Mouse (Mus musculus) E14TG2a.4 (cell line): ENCODE data around the gene Bmpr1b.

ENCODE experiments used
- H3K27me3 ChIP-seq: 2 replicates; pipeline ENCODE4 v1.6.1; 2014; ENCODE audit warnings: low read length, control low read depth; ENCODE audit not compliant: insufficient read depth
- H3K36me3 ChIP-seq: 2 replicates; pipeline ENCODE4 v1.6.1; 2014; ENCODE audit warnings: low read length, control low read depth; ENCODE audit not compliant: insufficient read depth
- H3K4me1 ChIP-seq: replicated peaks from 2 replicates; pipeline ENCODE4 v1.6.1; 2014; ENCODE audit warnings: low read depth, low read length, control low read depth
- H3K4me3 ChIP-seq: replicated peaks from 2 replicates; pipeline ENCODE4 v1.5.1; 2014; ENCODE audit warnings: mild to moderate bottlenecking, low read length
- H3K9me3 ChIP-seq: 2 replicates; pipeline ENCODE4 v1.6.1; 2014; ENCODE audit warnings: low read length, control low read depth
- CTCF ChIP-seq: conservative IDR thresholded peaks from 2 replicates; pipeline ENCODE4 v1.5.1; 2014; ENCODE audit warnings: low read length
- NANOG ChIP-seq: IDR thresholded peaks from 2 replicates; pipeline ENCODE4 v1.6.1; 2014; ENCODE audit warnings: borderline replicate concordance, low read length, mixed read lengths
- POU5F1 ChIP-seq: IDR thresholded peaks from 2 replicates; pipeline ENCODE4 v1.6.1; 2014; ENCODE audit warnings: low read length, borderline replicate concordance

The Bmpr1b gene

GRCm38 (mm10) chr3:142040345-142040744 lies 128.9 kb downstream of the Bmpr1b start:
- Histone ChIP-seq H3K27me3 (no peaks in the 10 kb centered on the region), H3K4me3 (no peak overlapping the region), H3K36me3 (no peaks in the 10 kb centered on the region), H3K9me3 (peaks cover 8% of the 10 kb centered on the region; the same call in 1 of the 2 replicates), H3K4me1 (no peaks in the 10 kb centered on the region)
- TF ChIP-seq POU5F1 (no peak), NANOG (no peak), CTCF (no peak)

GRCm38 (mm10) chr3:142034160-142034559 lies 135.1 kb downstream of the Bmpr1b start:
- TF ChIP-seq POU5F1: no peak

GRCm38 (mm10) chr3:142019716-142020115 lies 149.5 kb downstream of the Bmpr1b start:
- TF ChIP-seq CTCF: no peak
- no peak for TF ChIP-seq POU5F1
- no peak for TF ChIP-seq NANOG
- no peaks in the 10 kb centered on the region for H3K4me1 ChIP-seq
- no peaks in the 10 kb centered on the region for H3K36me3 ChIP-seq
- H3K9me3 ChIP-seq: no peaks in the 10 kb centered on the region
- no peak overlapping the region for H3K4me3 ChIP-seq
- no peaks in the 10 kb centered on the region for H3K27me3 ChIP-seq

More at GRCm38 (mm10) chr3:142034160-142034559, 135.1 kb downstream of the Bmpr1b start:
- no peaks in the 10 kb centered on the region for H3K27me3 ChIP-seq
- H3K9me3 ChIP-seq: peaks cover 4% of the 10 kb centered on the region; the same call in 1 of the 2 replicates
- H3K4me1 ChIP-seq: no peaks in the 10 kb centered on the region
- H3K36me3 ChIP-seq: no peaks in the 10 kb centered on the region
- H3K4me3 ChIP-seq: no peak overlapping the region

- H3K27me3 ChIP-seq: no peaks in the 10 kb centered on the region; the same call in 1 of the 2 replicates
- no peaks in the 10 kb centered on the region for H3K9me3 ChIP-seq
- H3K36me3 ChIP-seq: no peaks in the 10 kb centered on the region
- TF ChIP-seq NANOG: no peak
- no peak overlapping the region for H3K4me3 ChIP-seq
- peaks cover 7% of the 10 kb centered on the region for H3K4me1 ChIP-seq
Observed at GRCm38 (mm10) chr3:141984548-141984947, 184.7 kb downstream of the Bmpr1b start.

- peaks cover 7% of the 10 kb centered on the region for H3K4me1 ChIP-seq
- H3K27me3 ChIP-seq: no peaks in the 10 kb centered on the region; the same call in 1 of the 2 replicates
- H3K9me3 ChIP-seq: no peaks in the 10 kb centered on the region
- H3K4me3 ChIP-seq: peak overlapping the region; percentile 45
- no peaks in the 10 kb centered on the region for H3K36me3 ChIP-seq
- no peak for TF ChIP-seq POU5F1
- no peak for TF ChIP-seq CTCF
- no peak for TF ChIP-seq NANOG
Observed at GRCm38 (mm10) chr3:141981613-141982432, 187.4 kb downstream of the Bmpr1b start.

GRCm38 (mm10) chr3:141966244-141966643 lies 203.0 kb downstream of the Bmpr1b start:
- no peaks in the 10 kb centered on the region for H3K9me3 ChIP-seq
- H3K27me3 ChIP-seq: no peaks in the 10 kb centered on the region
- no peaks in the 10 kb centered on the region for H3K4me1 ChIP-seq
- H3K4me3 ChIP-seq: no peak overlapping the region
- no peaks in the 10 kb centered on the region for H3K36me3 ChIP-seq
- TF ChIP-seq NANOG (no peak), POU5F1 (no peak)

- Histone ChIP-seq H3K4me3 (no peak overlapping the region), H3K4me1 (no peaks in the 10 kb centered on the region), H3K9me3 (no peaks in the 10 kb centered on the region), H3K27me3 (no peaks in the 10 kb centered on the region), H3K36me3 (no peaks in the 10 kb centered on the region)
- no peak for TF ChIP-seq NANOG
- TF ChIP-seq CTCF: no peak
- no peak for TF ChIP-seq POU5F1
Observed at GRCm38 (mm10) chr3:141952931-141953330, 216.3 kb downstream of the Bmpr1b start.

- Histone ChIP-seq H3K9me3 (no peaks in the 10 kb centered on the region), H3K4me1 (no peaks in the 10 kb centered on the region), H3K36me3 (no peaks in the 10 kb centered on the region), H3K4me3 (no peak overlapping the region), H3K27me3 (no peaks in the 10 kb centered on the region)
- TF ChIP-seq POU5F1 (no peak), NANOG (no peak), CTCF (no peak)
Observed at GRCm38 (mm10) chr3:141950642-141951041, 218.6 kb downstream of the Bmpr1b start.

GRCm38 (mm10) chr3:141948506-141948905 lies 220.7 kb downstream of the Bmpr1b start:
- H3K36me3 ChIP-seq: no peaks in the 10 kb centered on the region
- H3K9me3 ChIP-seq: no peaks in the 10 kb centered on the region
- H3K27me3 ChIP-seq: no peaks in the 10 kb centered on the region
- no peaks in the 10 kb centered on the region for H3K4me1 ChIP-seq
- H3K4me3 ChIP-seq: no peak overlapping the region
- TF ChIP-seq CTCF (no peak), POU5F1 (no peak)
